Mouse (Mus musculus): Measurements from ENCODE around the gene Gjc1. TPM values are rescaled to one million over a fixed set of nuclear protein-coding genes. Genes with fewer than 3 reads are reported as not detected.

The Gjc1 gene
- polyA plus RNA-seq (2012; rRNA removed): 0.87 and 0.96 TPM in 2 replicates

GRCm38 (mm10) chr11:102819021-102819782, at the start of gene Gjc1:
Gjc1 (minus strand) TSS chr11:102819700.
- H3K27me3 ChIP-seq (ENCODE audit: control insufficient read depth, insufficient read depth, low read length): peaks cover 20% of the 10 kb centered on the region
- 1% methylated on average over 91 of the region's 97 CpGs for WGBS
- no peak for TF ChIP-seq CTCF (IDR thresholded peaks at IDR 0.05; ENCODE audit: extremely low read depth, insufficient read depth, insufficient read length, insufficient replicate concordance)
- no peak for TF ChIP-seq POLR2A (IDR thresholded peaks at IDR 0.05; ENCODE audit: low read depth, low read length)
- peak within 1 kb of the TSS; percentile 42; the same call in 1 of the 2 replicates for H3K4me3 ChIP-seq (ENCODE audit: extremely low read depth, insufficient read depth, insufficient read length)
- no peak within 1 kb of the TSS for H3K27ac ChIP-seq (ENCODE audit: insufficient read depth, low read length)
- no peaks in the 10 kb centered on the region for H3K36me3 ChIP-seq (ENCODE audit: control insufficient read depth, insufficient read depth, low read length)
- no peak for DNase-seq (ENCODE audit: low read depth in 1 of 2, low spot score in 2 of 2)
- H3K4me1 ChIP-seq (ENCODE audit: control insufficient read depth, insufficient read depth, insufficient read length): peaks cover 3% of the 10 kb centered on the region

- Histone ChIP-seq H3K27me3 (ENCODE audit: control insufficient read depth, insufficient read depth, low read length) (no peaks in the 10 kb centered on the region), H3K4me3 (ENCODE audit: extremely low read depth, insufficient read depth, insufficient read length) (no peak overlapping the region), H3K36me3 (ENCODE audit: control insufficient read depth, insufficient read depth, low read length) (peaks cover 39% of the 10 kb centered on the region), H3K27ac (ENCODE audit: insufficient read depth, low read length) (no peak overlapping the region), H3K4me1 (ENCODE audit: control insufficient read depth, insufficient read depth, insufficient read length) (no peaks in the 10 kb centered on the region)
- peak in 1 of 2 experiments; percentile 33 for DNase-seq (ENCODE audit: low read depth in 1 of 2, low spot score in 2 of 2)
- 24% methylated on average over 4 of the region's 4 CpGs for WGBS
- TF ChIP-seq CTCF (IDR thresholded peaks at IDR 0.05; ENCODE audit: extremely low read depth, insufficient read depth, insufficient read length, insufficient replicate concordance) (no peak), POLR2A (IDR thresholded peaks at IDR 0.05; ENCODE audit: low read depth, low read length) (no peak)
Observed at GRCm38 (mm10) chr11:102864272-102864671, 44.8 kb upstream of the Gjc1 start.

GRCm38 (mm10) chr11:102859933-102860332, 40.4 kb upstream of the Gjc1 start:
- H3K27ac ChIP-seq (ENCODE audit: insufficient read depth, low read length): no peak overlapping the region
- peaks cover 27% of the 10 kb centered on the region for H3K36me3 ChIP-seq (ENCODE audit: control insufficient read depth, insufficient read depth, low read length)
- H3K4me3 ChIP-seq (ENCODE audit: extremely low read depth, insufficient read depth, insufficient read length): no peak overlapping the region
- 94% methylated on average over 8 of the region's 8 CpGs for WGBS
- DNase-seq (ENCODE audit: low read depth in 1 of 2, low spot score in 2 of 2): no peak
- H3K4me1 ChIP-seq (ENCODE audit: control insufficient read depth, insufficient read depth, insufficient read length): no peaks in the 10 kb centered on the region
- no peaks in the 10 kb centered on the region for H3K27me3 ChIP-seq (ENCODE audit: control insufficient read depth, insufficient read depth, low read length)
- TF ChIP-seq CTCF (IDR thresholded peaks at IDR 0.05; ENCODE audit: extremely low read depth, insufficient read depth, insufficient read length, insufficient replicate concordance): no peak
- no peak for TF ChIP-seq POLR2A (IDR thresholded peaks at IDR 0.05; ENCODE audit: low read depth, low read length)

- Histone ChIP-seq H3K4me1 (ENCODE audit: control insufficient read depth, insufficient read depth, insufficient read length) (no peaks in the 10 kb centered on the region), H3K27ac (ENCODE audit: insufficient read depth, low read length) (no peak overlapping the region), H3K4me3 (ENCODE audit: extremely low read depth, insufficient read depth, insufficient read length) (no peak overlapping the region), H3K36me3 (ENCODE audit: control insufficient read depth, insufficient read depth, low read length) (peaks cover 34% of the 10 kb centered on the region), H3K27me3 (ENCODE audit: control insufficient read depth, insufficient read depth, low read length) (no peaks in the 10 kb centered on the region)
- DNase-seq (ENCODE audit: low read depth in 1 of 2, low spot score in 2 of 2): no peak
- WGBS: 95% methylated on average over 11 of the region's 11 CpGs
- TF ChIP-seq POLR2A (IDR thresholded peaks at IDR 0.05; ENCODE audit: low read depth, low read length) (no peak), CTCF (IDR thresholded peaks at IDR 0.05; ENCODE audit: extremely low read depth, insufficient read depth, insufficient read length, insufficient replicate concordance) (no peak)
Observed at GRCm38 (mm10) chr11:102858951-102859350, 39.5 kb upstream of the Gjc1 start.

GRCm38 (mm10) chr11:102855941-102856340, 36.4 kb upstream of the Gjc1 start:
- Histone ChIP-seq H3K4me3 (ENCODE audit: extremely low read depth, insufficient read depth, insufficient read length) (no peak overlapping the region), H3K27me3 (ENCODE audit: control insufficient read depth, insufficient read depth, low read length) (no peaks in the 10 kb centered on the region), H3K36me3 (ENCODE audit: control insufficient read depth, insufficient read depth, low read length) (peaks cover 33% of the 10 kb centered on the region), H3K27ac (ENCODE audit: insufficient read depth, low read length) (no peak overlapping the region), H3K4me1 (ENCODE audit: control insufficient read depth, insufficient read depth, insufficient read length) (no peaks in the 10 kb centered on the region)
- DNase-seq (ENCODE audit: low read depth in 1 of 2, low spot score in 2 of 2): no peak
- TF ChIP-seq CTCF (IDR thresholded peaks at IDR 0.05; ENCODE audit: extremely low read depth, insufficient read depth, insufficient read length, insufficient replicate concordance) (no peak), POLR2A (IDR thresholded peaks at IDR 0.05; ENCODE audit: low read depth, low read length) (no peak)
- WGBS: 83% methylated on average over 6 of the region's 6 CpGs

- no peak for DNase-seq (ENCODE audit: low read depth in 1 of 2, low spot score in 2 of 2)
- H3K36me3 ChIP-seq (ENCODE audit: control insufficient read depth, insufficient read depth, low read length): peaks cover 35% of the 10 kb centered on the region
- H3K27ac ChIP-seq (ENCODE audit: insufficient read depth, low read length): no peak overlapping the region
- TF ChIP-seq CTCF (IDR thresholded peaks at IDR 0.05; ENCODE audit: extremely low read depth, insufficient read depth, insufficient read length, insufficient replicate concordance): no peak
- no peak for TF ChIP-seq POLR2A (IDR thresholded peaks at IDR 0.05; ENCODE audit: low read depth, low read length)
- no peaks in the 10 kb centered on the region for H3K27me3 ChIP-seq (ENCODE audit: control insufficient read depth, insufficient read depth, low read length)
- no peak overlapping the region for H3K4me3 ChIP-seq (ENCODE audit: extremely low read depth, insufficient read depth, insufficient read length)
- H3K4me1 ChIP-seq (ENCODE audit: control insufficient read depth, insufficient read depth, insufficient read length): no peaks in the 10 kb centered on the region
Observed at GRCm38 (mm10) chr11:102853760-102854159, 34.3 kb upstream of the Gjc1 start.

GRCm38 (mm10) chr11:102851883-102852282, 32.4 kb upstream of the Gjc1 start:
- Histone ChIP-seq H3K4me3 (ENCODE audit: extremely low read depth, insufficient read depth, insufficient read length) (no peak overlapping the region), H3K36me3 (ENCODE audit: control insufficient read depth, insufficient read depth, low read length) (peaks cover 49% of the 10 kb centered on the region), H3K4me1 (ENCODE audit: control insufficient read depth, insufficient read depth, insufficient read length) (no peaks in the 10 kb centered on the region), H3K27me3 (ENCODE audit: control insufficient read depth, insufficient read depth, low read length) (no peaks in the 10 kb centered on the region), H3K27ac (ENCODE audit: insufficient read depth, low read length) (no peak overlapping the region)
- DNase-seq (ENCODE audit: low read depth in 1 of 2, low spot score in 2 of 2): peak in 1 of 2 experiments; percentile 29
- WGBS: 77% methylated on average over 5 of the region's 5 CpGs
- no peak for TF ChIP-seq POLR2A (IDR thresholded peaks at IDR 0.05; ENCODE audit: low read depth, low read length)
- peak; percentile 49; the same call in 1 of the 2 replicates for TF ChIP-seq CTCF (IDR thresholded peaks at IDR 0.05; ENCODE audit: extremely low read depth, insufficient read depth, insufficient read length, insufficient replicate concordance)
